Mouse (Mus musculus): ENCODE results near the gene Frmpd1.

Frmpd1 gene

GRCm38 (mm10) chr4:45331139-45331538 is 146.5 kb downstream of the Frmpd1 start:
- peak; percentile 28 for DNase-seq (ENCODE audit: low read depth)

- no peak for DNase-seq (ENCODE audit: low read depth)
Observed at GRCm38 (mm10) chr4:45332466-45332865, 147.8 kb downstream of the Frmpd1 start.

Data from NIH3T3 (cell line).